ENCODE assay signal across 10 mouse cellular contexts in the genomic region with DNA sequence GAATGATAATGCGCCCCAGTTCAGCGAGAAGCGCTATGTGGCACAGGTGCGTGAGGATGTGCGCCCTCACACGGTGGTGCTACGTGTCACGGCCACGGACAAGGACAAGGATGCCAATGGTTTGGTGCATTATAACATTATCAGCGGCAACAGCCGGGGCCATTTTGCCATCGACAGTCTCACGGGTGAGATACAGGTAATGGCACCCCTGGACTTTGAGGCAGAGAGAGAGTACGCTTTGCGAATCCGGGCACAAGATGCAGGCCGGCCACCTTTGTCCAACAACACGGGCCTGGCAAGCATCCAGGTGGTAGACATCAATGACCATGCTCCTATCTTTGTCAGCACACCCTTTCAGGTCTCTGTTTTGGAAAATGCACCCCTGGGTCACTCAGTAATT. TPM values are rescaled to one million over a fixed set of nuclear protein-coding genes. Genes with fewer than 3 reads are reported as not detected.
DNase-seq lines count a peak whose midpoint lies in the region; ATAC-seq and TF ChIP-seq lines count a peak whose summit lies in the region.
"Had no signal": no experiment of that assay in that cellular context is flagged by ENCODE, and none has a peak within 500 bp of the region (broad histone marks: within the 10 kb centered on the region; RNA-seq: fewer than 3 reads in every experiment).

No protein-coding gene starts in this region.

- no peak for TF ChIP-seq POLR2A in ES-Bruce4 (IDR thresholded peaks at IDR 0.05; ENCODE audit: insufficient read depth, low read length)

- no peaks in the 10 kb centered on the region for H3K36me3 ChIP-seq in heart, embryonic 10.5 days
- H3K36me3 ChIP-seq in ES-Bruce4 (ENCODE audit: control insufficient read depth, insufficient read depth, low read length, poor library complexity, severe bottlenecking): no peaks in the 10 kb centered on the region
- peaks cover 47% of the 10 kb centered on the region for H3K36me3 ChIP-seq in forebrain, embryonic 14.5 days (ENCODE audit: control insufficient read depth, insufficient read depth, low read length)
- H3K36me3 ChIP-seq in liver, embryonic 14.5 days (replicated peaks; ENCODE audit: control insufficient read depth, insufficient read depth, low read depth): no peaks in the 10 kb centered on the region
- H3K36me3 ChIP-seq: limb, embryonic 15.5 days had no signal

- 59% methylated on average over 18 of the region's 18 CpGs for WGBS in heart, embryonic 10.5 days
- 71% methylated on average over 18 of the region's 18 CpGs for WGBS in forebrain, embryonic 14.5 days
- WGBS in liver, embryonic 14.5 days (ENCODE audit: insufficient replicate concordance): 47% methylated on average over 18 of the region's 18 CpGs

- peak overlapping the region; percentile 62; the same call in 1 of the 2 replicates for H3K4me3 ChIP-seq in heart, embryonic 10.5 days
- peak overlapping the region; percentile 81 for H3K4me3 ChIP-seq in ES-Bruce4 (ENCODE audit: low read depth, low read length)
- peak overlapping the region; percentile 75 for H3K4me3 ChIP-seq in forebrain, embryonic 14.5 days (ENCODE audit: low read depth, low read length)
- no peak overlapping the region for H3K4me3 ChIP-seq in liver, embryonic 14.5 days (ENCODE audit: insufficient read depth in 1 of 2, low read depth in 2 of 2, low read length in 2 of 2)

- intact Hi-C loops in heart, postnatal 36 days (cut with DNase I): no loop called here

- DNase-seq in heart, embryonic 10.5 days (ENCODE audit: low spot score): no peak
- no peak for DNase-seq in heart, postnatal 36 days
- no peak for DNase-seq in forebrain, embryonic 14.5 days (ENCODE audit: low spot score)
- DNase-seq in liver, embryonic 14.5 days (ENCODE audit: low read depth in 3 of 3, low spot score in 3 of 3): no peak
- DNase-seq in ovary, postnatal 10 days (ENCODE audit: low spot score): no peak
- DNase-seq in gastrocnemius, adult 8-10 months (ENCODE audit: low spot score in 2 of 2): no peak
- DNase-seq in thymus, postnatal 0 days (ENCODE audit: low spot score): no peak
- DNase-seq: embryo, embryonic 11 days had no signal

- no peak for ATAC-seq in forebrain, embryonic 14.5 days
- no peak for ATAC-seq in liver, embryonic 14.5 days (ENCODE audit: insufficient read depth)

- TF ChIP-seq CTCF in ES-Bruce4 (IDR thresholded peaks at IDR 0.05; ENCODE audit: low read depth, low read length): peak; percentile 14
- TF ChIP-seq CTCF in liver, embryonic 14.5 days (IDR thresholded peaks at IDR 0.05; ENCODE audit: low read depth): 0 out of 2 replicates have a peak, but pooled peaks have one; percentile 0

- H3K4me1 ChIP-seq in heart, embryonic 10.5 days: peaks cover 54% of the 10 kb centered on the region
- peaks cover 2% of the 10 kb centered on the region for H3K4me1 ChIP-seq in ES-Bruce4 (ENCODE audit: control insufficient read depth, insufficient read depth, low read length)
- peaks cover 40% of the 10 kb centered on the region for H3K4me1 ChIP-seq in forebrain, embryonic 14.5 days (ENCODE audit: control insufficient read depth, insufficient read depth, low read length)
- peaks cover 3 to 4% of the 10 kb centered on the region in 2 experiments; a peak in 1 of 4 replicates for H3K4me1 ChIP-seq in liver, embryonic 14.5 days (replicated peaks; ENCODE audit: control insufficient read depth in 2 of 2, insufficient read depth in 2 of 2, low read length in 1 of 2)

- H3K27ac ChIP-seq in heart, embryonic 10.5 days: no peak overlapping the region
- no peak overlapping the region for H3K27ac ChIP-seq in ES-Bruce4 (ENCODE audit: insufficient read depth, low read length)
- no peak overlapping the region for H3K27ac ChIP-seq in forebrain, embryonic 14.5 days (ENCODE audit: low read depth, low read length)
- no peak overlapping the region for H3K27ac ChIP-seq in liver, embryonic 14.5 days
- H3K27ac ChIP-seq: limb, embryonic 15.5 days had no signal

- no peak overlapping the region for H3K9ac ChIP-seq in ES-Bruce4 (ENCODE audit: low read depth, poor library complexity, severe bottlenecking)
- no peak overlapping the region; the same call in 1 of the 2 replicates for H3K9ac ChIP-seq in forebrain, embryonic 14.5 days (ENCODE audit: low read length)
- H3K9ac ChIP-seq in liver, embryonic 14.5 days (replicated peaks): no peak overlapping the region
- H3K9ac ChIP-seq: limb, embryonic 15.5 days had no signal

- TF ChIP-seq EP300 in ES-Bruce4 (IDR thresholded peaks at IDR 0.05; ENCODE audit: insufficient read depth, low read depth, low read length): no peak
- no peak for TF ChIP-seq EP300 in liver, embryonic 14.5 days (IDR thresholded peaks at IDR 0.05; ENCODE audit: low read depth)

- no peaks in the 10 kb centered on the region for H3K9me3 ChIP-seq in heart, embryonic 10.5 days
- H3K9me3 ChIP-seq in ES-Bruce4 (replicated peaks; ENCODE audit: control insufficient read depth, insufficient read depth, low read length, poor library complexity, severe bottlenecking): no peaks in the 10 kb centered on the region
- H3K9me3 ChIP-seq in forebrain, embryonic 14.5 days (replicated peaks; ENCODE audit: control insufficient read depth, low read length): no peaks in the 10 kb centered on the region
- H3K9me3 ChIP-seq in liver, embryonic 14.5 days (ENCODE audit: control insufficient read depth, low read length): no peaks in the 10 kb centered on the region
- H3K9me3 ChIP-seq: limb, embryonic 15.5 days had no signal

- peak overlapping the region; percentile 73 for H3K4me2 ChIP-seq in forebrain, embryonic 14.5 days (ENCODE audit: low read length)
- H3K4me2 ChIP-seq in liver, embryonic 14.5 days (ENCODE audit: low read depth): no peak overlapping the region; the same call in 1 of the 2 replicates

- peaks cover 98% of the 10 kb centered on the region for H3K27me3 ChIP-seq in heart, embryonic 10.5 days (ENCODE audit: insufficient read depth, poor library complexity, severe bottlenecking)
- no peaks in the 10 kb centered on the region for H3K27me3 ChIP-seq in ES-Bruce4 (ENCODE audit: control insufficient read depth, insufficient read depth, low read length, poor library complexity, severe bottlenecking)
- peaks cover 25% of the 10 kb centered on the region; the same call in 1 of the 2 replicates for H3K27me3 ChIP-seq in forebrain, embryonic 14.5 days (replicated peaks; ENCODE audit: control insufficient read depth, insufficient read depth, low read length)
- H3K27me3 ChIP-seq in liver, embryonic 14.5 days (ENCODE audit: control insufficient read depth, insufficient read depth, low read length): peaks cover 92% of the 10 kb centered on the region

RNA-seq across cellular contexts. Expression of gene Celsr3, which starts 1.8 kb away (rescaled TPM):
- 0.13 and 0.26 TPM in 2 replicates for polyA plus RNA-seq in heart, embryonic 10.5 days (2016; fragmentation: Nextera tagmentation; extraction: Ambion mirVana)
- total RNA-seq in heart, postnatal 36 days (2021): under 1 TPM in 1 of 2 experiments, not detected in 1; 0.14 TPM
- 3.5 and 6.2 TPM in 2 replicates for polyA plus RNA-seq in ES-Bruce4 (2011; ENCODE audit: insufficient read depth, insufficient read length, low read depth, missing spikeins)
- 10.7 and 17.6 TPM in 2 replicates for polyA plus RNA-seq in forebrain, embryonic 14.5 days (2014; fragmentation: Nextera tagmentation; extraction: Ambion mirVana)
- 0.19 and 0.27 TPM in 2 replicates for polyA plus RNA-seq in liver, embryonic 14.5 days (2012; rRNA removed)
- polyA plus RNA-seq in liver, embryonic 14.5 days (2014; fragmentation: Nextera tagmentation; extraction: Ambion mirVana): 0.01 and 0.06 TPM in 2 replicates
- total RNA-seq in gastrocnemius, adult 8-10 months (2022): under 1 TPM in 1 of 4 experiments, not detected in 3; 0.05 TPM
- polyA plus RNA-seq in thymus, postnatal 0 days (2015; fragmentation: Nextera tagmentation; extraction: Ambion mirVana): 0.01 and 0.08 TPM in 2 replicates

RNA-seq across cellular contexts. Expression of gene Nckipsd, which starts 19.7 kb away (rescaled TPM):
- polyA plus RNA-seq in heart, embryonic 10.5 days (2016; fragmentation: Nextera tagmentation; extraction: Ambion mirVana): 9.2 and 10.8 TPM in 2 replicates
- 1 to 10 TPM; 7.2 to 9.4 TPM for total RNA-seq in heart, postnatal 36 days (2021)
- polyA plus RNA-seq in ES-Bruce4 (2011; ENCODE audit: insufficient read depth, insufficient read length, low read depth, missing spikeins): 10.3 and 11.8 TPM in 2 replicates
- polyA plus RNA-seq in forebrain, embryonic 14.5 days (2014; fragmentation: Nextera tagmentation; extraction: Ambion mirVana): 13.6 and 19.2 TPM in 2 replicates
- polyA plus RNA-seq in liver, embryonic 14.5 days (2012; rRNA removed): 3.4 and 4.0 TPM in 2 replicates
- polyA plus RNA-seq in liver, embryonic 14.5 days (2014; fragmentation: Nextera tagmentation; extraction: Ambion mirVana): 3.2 TPM in 2 replicates
- 1 to 10 TPM; 3.6 to 4.9 (median 4.2) TPM for total RNA-seq in gastrocnemius, adult 8-10 months (2022)
- polyA plus RNA-seq in thymus, postnatal 0 days (2015; fragmentation: Nextera tagmentation; extraction: Ambion mirVana): 5.7 and 6.4 TPM in 2 replicates

RNA-seq across cellular contexts. Expression of gene Slc26a6, which starts 25.2 kb away (rescaled TPM):
- polyA plus RNA-seq in heart, embryonic 10.5 days (2016; fragmentation: Nextera tagmentation; extraction: Ambion mirVana): 5.4 and 9.3 TPM in 2 replicates
- total RNA-seq in heart, postnatal 36 days (2021): 10 to 100 TPM; 26.8 to 29.2 TPM
- polyA plus RNA-seq in ES-Bruce4 (2011; ENCODE audit: insufficient read depth, insufficient read length, low read depth, missing spikeins): 8.2 and 8.3 TPM in 2 replicates
- 10.6 and 14.7 TPM in 2 replicates for polyA plus RNA-seq in forebrain, embryonic 14.5 days (2014; fragmentation: Nextera tagmentation; extraction: Ambion mirVana)
- polyA plus RNA-seq in liver, embryonic 14.5 days (2012; rRNA removed): 4.1 and 4.6 TPM in 2 replicates
- 5.9 and 7.0 TPM in 2 replicates for polyA plus RNA-seq in liver, embryonic 14.5 days (2014; fragmentation: Nextera tagmentation; extraction: Ambion mirVana)
- total RNA-seq in gastrocnemius, adult 8-10 months (2022): 10 to 100 TPM; 14.6 to 25.3 (median 16.4) TPM
- polyA plus RNA-seq in thymus, postnatal 0 days (2015; fragmentation: Nextera tagmentation; extraction: Ambion mirVana): 7.5 and 8.5 TPM in 2 replicates

RNA-seq across cellular contexts. Expression of gene Ip6k2, which starts 44.3 kb away (rescaled TPM):
- polyA plus RNA-seq in heart, embryonic 10.5 days (2016; fragmentation: Nextera tagmentation; extraction: Ambion mirVana): 48.1 and 63.9 TPM in 2 replicates
- 10 to 100 TPM; 21.3 to 23.6 TPM for total RNA-seq in heart, postnatal 36 days (2021)
- polyA plus RNA-seq in ES-Bruce4 (2011; ENCODE audit: insufficient read depth, insufficient read length, low read depth, missing spikeins): 37.4 and 39.5 TPM in 2 replicates
- polyA plus RNA-seq in forebrain, embryonic 14.5 days (2014; fragmentation: Nextera tagmentation; extraction: Ambion mirVana): 217 and 221 TPM in 2 replicates
- polyA plus RNA-seq in liver, embryonic 14.5 days (2012; rRNA removed): 27.7 and 29.2 TPM in 2 replicates
- 10.4 and 11.7 TPM in 2 replicates for polyA plus RNA-seq in liver, embryonic 14.5 days (2014; fragmentation: Nextera tagmentation; extraction: Ambion mirVana)
- 10 to 100 TPM; 12.0 to 15.8 (median 14.2) TPM for total RNA-seq in gastrocnemius, adult 8-10 months (2022)
- 40.9 and 49.8 TPM in 2 replicates for polyA plus RNA-seq in thymus, postnatal 0 days (2015; fragmentation: Nextera tagmentation; extraction: Ambion mirVana)

Comparison
In these comparisons a context has a peak if more than half of its experiments do, and no peak if none do; other contexts are left out.
1. H3K4me3 ChIP-seq: peak in heart, embryonic 10.5 days (single experiment), ES-Bruce4 (single experiment) and forebrain, embryonic 14.5 days (single experiment); none in liver, embryonic 14.5 days (0 of 2).